Mouse (Mus musculus) erythroblast, embryonic 14.5 days (primary cell): ENCODE results near the gene Raver1.

Experiments
- GATA1 ChIP-seq: IDR thresholded peaks from 2 replicates; pipeline ENCODE4 v1.6.1; 2012; ENCODE audit warnings: low read length, inconsistent platforms, mixed read lengths
- TAL1 ChIP-seq: IDR thresholded peaks from 3 replicates; pipeline ENCODE4 v1.6.1; 2012; ENCODE audit warnings: low read length, inconsistent platforms, mixed read lengths

- TF ChIP-seq TAL1 (no peak), GATA1 (no peak)
These were observed 61.7 kb downstream of the Raver1 start for GRCm38 (mm10) chr9:21030055-21030600.
